Mouse (Mus musculus) B cell, adult 2 months (primary cell): ENCODE measurements at regions not wholly inside any gene's neighbourhood (a gene's known extent, or its start where the extent isn't known, plus 50 kb on each side); places are given as distances from the start of the nearest gene placed in this dataset.

ENCODE experiments used
- DNase-seq, 2 experiments: peaks; one replicate each; pipeline ENCODE4 v3.0.0; 2022

GRCm38 (mm10) chr5:29870537-29870936, 134.8 kb upstream of the Gm5129 start:
- DNase-seq: no peak

- DNase-seq: no peak
These were observed 137.5 kb upstream of the Il6 start for GRCm38 (mm10) chr5:29875451-29875850.

GRCm38 (mm10) chr5:29887267-29887841, 125.6 kb upstream of the Il6 start:
- no peak for DNase-seq

GRCm38 (mm10) chr5:29892344-29892743, 120.6 kb upstream of the Il6 start:
- peak in 1 of 2 experiments; percentile 10 for DNase-seq

- no peak for DNase-seq
These were observed 120.1 kb upstream of the Il6 start for GRCm38 (mm10) chr5:29892861-29893260.

GRCm38 (mm10) chr5:29893829-29894228, 119.1 kb upstream of the Il6 start:
- peak in 1 of 2 experiments; percentile 4 for DNase-seq

- no peak for DNase-seq
These were observed 118.0 kb upstream of the Il6 start for GRCm38 (mm10) chr5:29894606-29895595.

- DNase-seq: no peak
These were observed 115.3 kb upstream of the Il6 start for GRCm38 (mm10) chr5:29897617-29898016.

GRCm38 (mm10) chr5:29901716-29902115, 111.2 kb upstream of the Il6 start:
- DNase-seq: no peak

- DNase-seq: no peak
These were observed 92.6 kb upstream of the Il6 start for GRCm38 (mm10) chr5:29920295-29920694.

- no peak for DNase-seq
These were observed 87.4 kb upstream of the Il6 start for GRCm38 (mm10) chr5:29925527-29925926.

- DNase-seq: no peak
These were observed 85.3 kb upstream of the Il6 start for GRCm38 (mm10) chr5:29927594-29927993.

- DNase-seq: no peak
These were observed 83.5 kb upstream of the Il6 start for GRCm38 (mm10) chr5:29929381-29929780.

- no peak for DNase-seq
These were observed 65.7 kb upstream of the Il6 start for GRCm38 (mm10) chr5:29947225-29947624.

GRCm38 (mm10) chr5:29948161-29948560, 64.8 kb upstream of the Il6 start:
- DNase-seq: peak in 1 of 2 experiments; percentile 2

GRCm38 (mm10) chr5:29950456-29951170, 62.3 kb upstream of the Il6 start:
- DNase-seq: no peak

- no peak for DNase-seq
These were observed 61.2 kb upstream of the Il6 start for GRCm38 (mm10) chr5:29951381-29952350.
